Mouse (Mus musculus) heart, adult 2 months (tissue): ENCODE measurements at regions not wholly inside any gene's neighbourhood (a gene's known extent, or its start where the extent isn't known, plus 50 kb on each side); places are given as distances from the start of the nearest gene placed in this dataset.

Experiments
- CTCF ChIP-seq: fragments of 200-600 bp; IDR thresholded peaks from 2 replicates; pipeline ENCODE4 v1.8.1; 2022; ENCODE audit warnings: antibody characterized with exemption, mild to moderate bottlenecking, moderate library complexity
- EP300 ChIP-seq: fragments of 200-500 bp; IDR thresholded peaks from 2 replicates; pipeline ENCODE4 v1.6.1; 2011; ENCODE audit warnings: low read depth, low read length, control low read depth; ENCODE audit not compliant: insufficient read depth
- POLR2A ChIP-seq: fragments of 200-500 bp; IDR thresholded peaks from 2 replicates; pipeline ENCODE4 v1.6.1; 2011; ENCODE audit warnings: mild to moderate bottlenecking, low read depth, low read length, control low read depth; ENCODE audit not compliant: insufficient read depth

GRCm38 (mm10) chr12:16384396-16384795 lies 226.4 kb downstream of the Lpin1 start:
- TF ChIP-seq CTCF (no peak), POLR2A (no peak), EP300 (no peak)
